Mouse (Mus musculus) T-cell, adult 66 days (primary cell): Measurements from ENCODE around the gene Olfr111. TPM values are rescaled to one million over a fixed set of nuclear protein-coding genes. Genes with fewer than 3 reads are reported as not detected.

Experiments used
- total RNA-seq, 2 experiments: library from RNA; stranded (reverse); gene quantifications; 3 replicates in 1 of 2; 4 replicates in 1 of 2; pipeline ENCODE4 v1.2.4; 2023

Olfr111 gene
- total RNA-seq = not detected

GRCm38 (mm10) chr17:37507730-37508129 lies at the start of gene Olfr111:
Gene Olfr111, plus strand, starts transcription at chr17:37508030.

GRCm38 (mm10) chr17:37458616-37459015 lies 49.2 kb upstream of the Olfr111 start, which contains the start of gene Olfr109:
Gene Olfr109, plus strand, starts transcription at chr17:37458916.

GRCm38 (mm10) chr17:37483452-37483851 lies 24.4 kb upstream of the Olfr111 start, which contains the start of gene H2-M2:
Gene H2-M2, minus strand, starts transcription at chr17:37483552.

GRCm38 (mm10) chr17:37491930-37492518 lies 15.8 kb upstream of the Olfr111 start, which contains the start of gene Olfr110:
Gene Olfr110, plus strand, starts transcription at chr17:37492468.

GRCm38 (mm10) chr17:37569351-37569750 lies 61.5 kb downstream of the Olfr111 start, which contains the start of gene Olfr112:
Gene Olfr112, minus strand, starts transcription at chr17:37569451.

GRCm38 (mm10) chr17:37577563-37577962 lies 69.7 kb downstream of the Olfr111 start, which contains the start of gene Olfr113:
Gene Olfr113, minus strand, starts transcription at chr17:37577663.

Other genes with a start within 250 kb of the Olfr111 start
- not detected for gene Olfr98, start 244.3 kb upstream of the Olfr111 start, total RNA-seq
- gene H2-M3, start 237.8 kb upstream of the Olfr111 start, total RNA-seq = 10 to 100 TPM; 34.4 to 40.3 TPM
- gene Olfr99, start 224.6 kb upstream of the Olfr111 start, total RNA-seq = not detected
- not detected for gene Olfr101, start 203.7 kb upstream of the Olfr111 start, total RNA-seq
- gene Olfr102, start 191.0 kb upstream of the Olfr111 start, total RNA-seq = not detected
- gene Olfr103, start 168.3 kb upstream of the Olfr111 start, total RNA-seq = not detected
- not detected for gene Olfr104-ps, start 148.4 kb upstream of the Olfr111 start, total RNA-seq
- gene Olfr105-ps, start 129.0 kb upstream of the Olfr111 start, total RNA-seq = not detected
- gene Olfr106-ps, start 117.6 kb upstream of the Olfr111 start, total RNA-seq = not detected
- not detected for gene Olfr107, start 108.8 kb upstream of the Olfr111 start, total RNA-seq
- gene Olfr108, start 62.5 kb upstream of the Olfr111 start, total RNA-seq = not detected
- not detected for gene Olfr109, start 49.1 kb upstream of the Olfr111 start, total RNA-seq
- gene H2-M2, start 24.5 kb upstream of the Olfr111 start, total RNA-seq = not detected
- not detected for gene Olfr110, start 15.6 kb upstream of the Olfr111 start, total RNA-seq
- gene Olfr112, start 61.4 kb downstream of the Olfr111 start, total RNA-seq = not detected
- not detected for gene Olfr113, start 69.6 kb downstream of the Olfr111 start, total RNA-seq
- gene Olfr114, start 84.7 kb downstream of the Olfr111 start, total RNA-seq = not detected
- gene Olfr115, start 119.1 kb downstream of the Olfr111 start, total RNA-seq = not detected
- gene Olfr116, start 119.2 kb downstream of the Olfr111 start, total RNA-seq = not detected
- gene Olfr117, start 155.8 kb downstream of the Olfr111 start, total RNA-seq = not detected
- gene Olfr118, start 159.0 kb downstream of the Olfr111 start, total RNA-seq = not detected
- not detected for gene Olfr119, start 188.5 kb downstream of the Olfr111 start, total RNA-seq
- not detected for gene Olfr120, start 213.8 kb downstream of the Olfr111 start, total RNA-seq
- gene Olfr121, start 240.8 kb downstream of the Olfr111 start, total RNA-seq = not detected